Mouse (Mus musculus) stomach, postnatal 0 days (tissue): ENCODE measurements at regions not wholly inside any gene's neighbourhood (a gene's known extent, or its start where the extent isn't known, plus 50 kb on each side); places are given as distances from the start of the nearest gene placed in this dataset.

Experiments
- ATAC-seq: fragments of 200-750 bp; cut with Nextera tagmentation; 2 replicates; pipeline ENCODE4 v1.8.0; 2017; ENCODE audit not compliant: low FRiP score, low TSS enrichment
- DNase-seq: peaks from one replicate; pipeline ENCODE4 v3.0.0-alpha.2; 2016; ENCODE audit warnings: low spot score
- H3K27ac ChIP-seq: fragments of 300-500 bp; sonication (generic); replicated peaks from 2 replicates; pipeline ENCODE4 v1.5.1; 2014; ENCODE audit warnings: mild to moderate bottlenecking, control low read depth
- H3K27me3 ChIP-seq: fragments of 300-500 bp; sonication (generic); 2 replicates; pipeline ENCODE4 v1.6.1; 2014; ENCODE audit warnings: low read length; ENCODE audit not compliant: control insufficient read depth, insufficient read depth
- H3K36me3 ChIP-seq: fragments of 300-500 bp; sonication (generic); 2 replicates; pipeline ENCODE4 v1.6.1; 2014; ENCODE audit warnings: low read length, mixed read lengths; ENCODE audit not compliant: control insufficient read depth, insufficient read depth
- H3K4me1 ChIP-seq: fragments of 300-500 bp; sonication (generic); replicated peaks from 2 replicates; pipeline ENCODE4 v1.6.1; 2014; ENCODE audit warnings: antibody characterized with exemption; ENCODE audit not compliant: control insufficient read depth, insufficient read depth
- H3K4me2 ChIP-seq: fragments of 300-500 bp; sonication (generic); replicated peaks from 2 replicates; pipeline ENCODE4 v1.6.1; 2014; ENCODE audit warnings: low read depth, mild to moderate bottlenecking, control low read depth, moderate library complexity
- H3K4me3 ChIP-seq: fragments of 300-500 bp; sonication (generic); 2 replicates; pipeline ENCODE4 v1.5.1; 2014; ENCODE audit warnings: low read depth, low read length, control low read depth
- H3K9ac ChIP-seq: fragments of 300-500 bp; sonication (generic); 2 replicates; pipeline ENCODE4 v1.6.1; 2014; ENCODE audit warnings: mild to moderate bottlenecking, low read length, control low read depth, mixed read lengths
- H3K9me3 ChIP-seq: fragments of 300-500 bp; sonication (generic); 2 replicates; pipeline ENCODE4 v1.6.1; 2016; ENCODE audit warnings: low read length; ENCODE audit not compliant: control insufficient read depth
- CTCF ChIP-seq: IDR thresholded peaks from 2 replicates; pipeline ENCODE4 v1.5.1; 2016; ENCODE audit warnings: antibody characterized with exemption, low read depth, mild to moderate bottlenecking, moderate library complexity
- EP300 ChIP-seq: optimal IDR thresholded peaks from 2 replicates; pipeline ENCODE3; 2016; ENCODE audit warnings: antibody characterized with exemption
- WGBS: fragments of 180-500 bp; shearing (Covaris S2); extraction: QIAGEN DNeasy Blood & Tissue Kit; methylation state at CpG from one replicate; pipeline ENCODE4 v1.1.7; 2014; 5-methylcytosine and 5-hydroxymethylcytosine counted together

GRCm38 (mm10) chr16:71709684-71710083, 598.4 kb upstream of the Robo1 start:
- Histone ChIP-seq H3K9me3 (no peaks in the 10 kb centered on the region), H3K4me1 (no peaks in the 10 kb centered on the region), H3K27me3 (no peaks in the 10 kb centered on the region), H3K27ac (no peak overlapping the region), H3K36me3 (no peaks in the 10 kb centered on the region), H3K4me3 (no peak overlapping the region), H3K4me2 (no peak overlapping the region), H3K9ac (no peak overlapping the region)
- no peak for ATAC-seq
- 81% methylated on average over 3 of the region's 3 CpGs for WGBS
- DNase-seq: no peak
- no peak for TF ChIP-seq CTCF
- no peak for TF ChIP-seq EP300

- Histone ChIP-seq H3K36me3 (no peaks in the 10 kb centered on the region), H3K9me3 (no peaks in the 10 kb centered on the region), H3K4me3 (no peak overlapping the region), H3K27me3 (no peaks in the 10 kb centered on the region), H3K27ac (no peak overlapping the region), H3K4me2 (no peak overlapping the region), H3K9ac (no peak overlapping the region), H3K4me1 (no peaks in the 10 kb centered on the region)
- DNase-seq: no peak
- TF ChIP-seq EP300 (no peak), CTCF (no peak)
- ATAC-seq: no peak
- 80% methylated on average over 2 of the region's 2 CpGs for WGBS
These were observed 596.2 kb upstream of the Robo1 start for GRCm38 (mm10) chr16:71711879-71712278.

- ATAC-seq (no peak), DNase-seq (no peak)
- no peaks in the 10 kb centered on the region for H3K36me3 ChIP-seq
- H3K27me3 ChIP-seq: no peaks in the 10 kb centered on the region
- H3K4me1 ChIP-seq: no peaks in the 10 kb centered on the region
- no peak overlapping the region for H3K27ac ChIP-seq
- H3K9ac ChIP-seq: no peak overlapping the region
- no peak overlapping the region for H3K4me3 ChIP-seq
- H3K9me3 ChIP-seq: no peaks in the 10 kb centered on the region
- 61% methylated on average over 3 of the region's 3 CpGs for WGBS
- TF ChIP-seq CTCF (no peak), EP300 (no peak)
- no peak overlapping the region for H3K4me2 ChIP-seq
These were observed 590.9 kb upstream of the Robo1 start for GRCm38 (mm10) chr16:71717207-71717606.

GRCm38 (mm10) chr16:71724898-71725297, 583.2 kb upstream of the Robo1 start:
- Histone ChIP-seq H3K4me1 (no peaks in the 10 kb centered on the region), H3K36me3 (no peaks in the 10 kb centered on the region), H3K27ac (no peak overlapping the region), H3K9me3 (no peaks in the 10 kb centered on the region), H3K9ac (no peak overlapping the region), H3K4me3 (no peak overlapping the region), H3K4me2 (no peak overlapping the region), H3K27me3 (no peaks in the 10 kb centered on the region)
- ATAC-seq: no peak
- TF ChIP-seq CTCF (no peak), EP300 (no peak)
- 81% methylated on average over 2 of the region's 2 CpGs for WGBS
- DNase-seq: no peak

- Histone ChIP-seq H3K9ac (no peak overlapping the region), H3K27ac (no peak overlapping the region), H3K4me3 (no peak overlapping the region), H3K27me3 (no peaks in the 10 kb centered on the region), H3K4me1 (no peaks in the 10 kb centered on the region), H3K36me3 (no peaks in the 10 kb centered on the region), H3K9me3 (no peaks in the 10 kb centered on the region), H3K4me2 (no peak overlapping the region)
- 80% methylated on average over 2 of the region's 2 CpGs for WGBS
- DNase-seq: no peak
- no peak for ATAC-seq
- TF ChIP-seq CTCF (no peak), EP300 (no peak)
These were observed 570.2 kb upstream of the Robo1 start for GRCm38 (mm10) chr16:71737941-71738340.

- Histone ChIP-seq H3K4me2 (no peak overlapping the region), H3K27ac (no peak overlapping the region), H3K4me3 (no peak overlapping the region), H3K9me3 (no peaks in the 10 kb centered on the region), H3K9ac (no peak overlapping the region), H3K27me3 (no peaks in the 10 kb centered on the region), H3K4me1 (no peaks in the 10 kb centered on the region), H3K36me3 (no peaks in the 10 kb centered on the region)
- DNase-seq (no peak), ATAC-seq (no peak)
- TF ChIP-seq CTCF (no peak), EP300 (no peak)
- 79% methylated on average over 5 of the region's 5 CpGs for WGBS
These were observed 569.0 kb upstream of the Robo1 start for GRCm38 (mm10) chr16:71739104-71739503.

GRCm38 (mm10) chr16:71780945-71781344, 527.2 kb upstream of the Robo1 start:
- no peaks in the 10 kb centered on the region for H3K27me3 ChIP-seq
- H3K9me3 ChIP-seq: no peaks in the 10 kb centered on the region
- H3K27ac ChIP-seq: no peak overlapping the region
- DNase-seq (no peak), ATAC-seq (no peak)
- no peak for TF ChIP-seq EP300
- no peak for TF ChIP-seq CTCF
- no peaks in the 10 kb centered on the region for H3K4me1 ChIP-seq
- H3K36me3 ChIP-seq: no peaks in the 10 kb centered on the region
- H3K4me3 ChIP-seq: no peak overlapping the region
- H3K4me2 ChIP-seq: no peak overlapping the region
- H3K9ac ChIP-seq: no peak overlapping the region
